Mouse (Mus musculus) lung, postnatal 14 days (tissue): ENCODE results near the gene A530016L24Rik.

Experiments
- DNase-seq: peaks from one replicate; pipeline ENCODE4 v3.0.0; 2021

The A530016L24Rik gene

DNA sequence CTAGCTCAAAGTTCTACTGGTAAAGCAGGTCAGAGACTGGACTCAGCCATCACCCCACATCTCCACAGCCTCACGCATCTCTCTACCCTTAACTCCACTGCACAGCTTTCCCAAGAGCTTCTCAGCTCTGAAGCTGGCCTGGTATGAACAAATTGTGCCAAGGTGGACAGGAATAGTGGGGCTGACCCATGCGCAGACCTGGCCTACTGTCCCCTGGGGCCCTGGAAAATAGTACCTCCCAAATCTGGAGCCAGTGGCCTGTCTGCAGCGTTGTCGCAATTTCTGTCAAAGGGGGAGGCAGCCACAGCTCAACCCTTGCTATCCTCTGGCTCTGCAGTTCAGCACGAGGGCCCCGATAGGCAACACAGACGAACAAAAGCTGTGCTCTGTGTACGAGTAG lies at the start of gene A530016L24Rik:
Gene A530016L24Rik (plus strand): TSS at position 315 of the 400 bp plus-strand sequence.
- DNase-seq: no peak

DNA sequence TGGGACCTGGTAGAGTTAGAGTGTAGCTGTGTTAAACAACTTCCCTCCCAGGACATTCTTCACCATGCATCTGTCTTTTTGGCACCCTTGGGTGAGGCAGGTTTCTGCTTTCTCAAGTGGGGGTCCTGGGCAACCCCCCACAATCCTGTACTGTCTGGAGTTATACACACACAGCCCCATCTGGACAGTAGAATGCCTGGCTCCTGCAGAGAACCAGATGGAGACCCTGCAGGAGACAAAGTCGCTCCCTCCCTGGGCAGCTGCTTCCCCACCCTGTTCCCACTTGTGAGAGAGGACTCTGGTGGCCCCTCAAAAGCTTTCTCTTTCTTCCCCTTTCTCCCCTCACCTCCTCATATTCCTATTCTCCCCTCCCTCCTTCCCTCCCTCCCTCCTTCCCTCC lies 49.3 kb upstream of the A530016L24Rik start:
- DNase-seq: no peak

DNA sequence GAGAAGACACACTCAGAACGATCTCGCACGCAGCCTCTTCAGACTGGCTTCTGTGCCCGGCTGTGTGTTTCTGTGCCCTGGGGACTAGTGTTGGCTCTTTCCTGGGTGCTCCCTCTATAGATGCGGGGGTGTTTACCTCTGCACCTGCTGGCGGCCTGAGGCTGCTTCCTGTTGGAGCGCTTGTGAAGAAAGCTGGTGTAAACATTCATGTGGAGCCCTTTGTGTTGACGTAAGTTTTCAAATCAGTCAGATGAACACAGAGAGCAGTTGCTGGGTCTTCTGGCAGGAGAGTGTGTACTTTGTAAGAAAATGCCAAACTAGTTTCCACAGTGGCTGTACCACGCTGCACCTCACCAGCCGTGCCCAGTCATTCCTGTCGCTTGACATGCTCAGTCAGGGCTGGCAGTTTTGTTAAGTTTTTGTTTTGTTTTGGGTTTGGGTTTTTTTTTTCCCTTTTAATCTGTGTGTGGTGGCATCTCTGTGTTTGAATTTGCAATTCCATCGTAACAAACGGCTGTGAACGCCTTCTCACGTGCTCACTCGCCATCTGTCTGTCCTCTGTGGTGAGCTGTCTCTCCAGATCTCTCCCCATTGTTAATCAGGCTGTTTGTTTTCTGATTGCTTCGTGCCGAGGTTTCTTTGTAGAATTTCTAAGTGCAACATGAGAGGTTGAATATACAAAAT lies 40.0 kb upstream of the A530016L24Rik start:
- DNase-seq: peak; percentile 15

DNA sequence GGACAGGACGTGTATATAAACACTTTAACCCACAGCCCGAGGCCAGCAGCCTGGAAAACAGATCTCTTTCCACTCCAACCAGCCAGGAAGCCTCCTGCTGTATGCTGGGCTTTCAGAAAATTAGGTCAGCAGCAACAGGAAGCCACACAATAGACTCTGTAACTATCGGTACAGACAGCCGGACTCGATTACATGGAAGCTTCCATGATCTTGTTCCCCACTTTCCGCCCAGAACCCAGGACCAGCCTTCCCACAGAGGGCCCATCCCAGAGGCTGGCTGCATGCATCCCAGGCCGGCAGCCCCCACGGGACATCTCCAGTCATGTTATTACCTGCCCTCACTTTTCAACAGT lies 39.4 kb upstream of the A530016L24Rik start:
- peak; percentile 24 for DNase-seq

DNA sequence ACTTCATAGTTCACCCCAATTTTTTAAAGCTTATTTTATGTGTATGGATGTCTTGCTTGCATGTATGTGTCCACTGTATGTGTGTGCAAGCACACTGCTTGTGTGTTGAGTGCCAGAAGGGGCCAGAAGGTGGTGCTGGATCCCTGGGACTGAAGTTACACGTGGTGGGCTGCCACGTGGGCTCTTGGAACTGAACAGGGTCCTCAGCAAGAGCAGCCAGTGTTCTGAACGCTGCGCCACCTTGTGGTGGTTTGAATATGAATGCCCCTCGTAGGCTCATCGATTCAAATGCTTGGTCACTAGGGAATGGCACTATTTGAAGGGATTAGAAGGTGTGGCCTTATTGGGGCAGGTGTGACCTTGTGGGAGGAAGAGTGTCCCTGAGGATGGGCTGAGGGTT lies 38.4 kb upstream of the A530016L24Rik start:
- DNase-seq: peak; percentile 61

DNA sequence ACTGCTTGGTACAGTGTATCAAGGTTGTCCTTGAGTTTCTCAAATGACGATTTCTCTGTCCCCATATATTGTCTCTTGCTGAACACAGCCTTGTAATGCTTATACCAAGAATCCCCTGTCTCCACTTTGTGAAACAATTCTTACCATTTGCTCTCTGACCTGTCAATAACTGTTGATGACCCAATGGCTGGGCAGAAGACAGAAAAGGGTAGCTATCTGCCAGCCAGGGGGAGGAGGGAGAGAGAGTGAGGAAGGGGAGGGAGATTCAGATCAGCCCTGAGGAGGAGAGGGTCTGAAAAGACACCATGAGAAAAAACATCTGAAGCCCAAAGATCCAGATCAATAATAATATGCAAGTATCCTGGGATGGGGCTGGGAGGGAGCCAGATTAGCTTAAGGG lies 37.9 kb upstream of the A530016L24Rik start:
- no peak for DNase-seq

DNA sequence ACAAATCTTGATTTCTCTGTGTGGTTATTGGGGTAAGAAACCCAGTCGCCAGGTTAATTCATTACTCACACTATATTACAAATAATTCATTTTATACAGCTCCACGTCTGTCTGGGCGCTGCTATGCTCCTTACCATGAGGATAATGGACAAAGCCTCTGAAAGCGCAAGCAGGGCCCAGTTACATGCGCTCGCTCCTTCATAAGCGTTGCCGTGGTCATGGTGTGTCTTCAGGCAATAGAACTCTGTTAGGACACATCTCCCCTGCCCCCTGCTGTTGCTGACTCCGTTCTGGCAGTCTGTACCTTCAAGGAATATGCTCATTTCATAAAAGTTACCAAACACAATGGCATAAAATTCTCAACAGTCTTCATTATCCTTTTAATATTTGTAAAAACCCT lies 37.4 kb upstream of the A530016L24Rik start:
- DNase-seq: no peak

GRCm38 (mm10) chr12:112456144-112456713 lies 33.0 kb upstream of the A530016L24Rik start:
- peak; percentile 15 for DNase-seq

DNA sequence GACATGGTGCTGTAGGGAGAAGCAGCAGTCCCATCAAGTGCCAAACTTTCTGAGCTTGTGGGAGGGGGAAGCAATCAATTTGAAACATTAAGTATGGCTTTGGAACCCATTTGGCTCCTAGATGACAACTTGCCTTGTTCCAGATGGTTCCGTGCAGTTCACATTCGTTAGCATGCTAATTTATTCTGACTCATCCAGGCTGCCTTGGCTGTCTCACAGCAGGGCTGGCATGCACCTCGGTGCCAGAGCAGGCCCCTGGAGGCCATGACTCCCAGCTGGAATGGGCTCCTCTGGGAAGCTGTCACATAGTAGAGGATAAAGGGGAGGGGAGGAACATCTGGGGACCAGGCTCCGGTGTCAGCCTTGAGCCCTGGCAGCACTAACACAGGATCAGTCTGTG lies 31.4 kb upstream of the A530016L24Rik start:
- DNase-seq: no peak

DNA sequence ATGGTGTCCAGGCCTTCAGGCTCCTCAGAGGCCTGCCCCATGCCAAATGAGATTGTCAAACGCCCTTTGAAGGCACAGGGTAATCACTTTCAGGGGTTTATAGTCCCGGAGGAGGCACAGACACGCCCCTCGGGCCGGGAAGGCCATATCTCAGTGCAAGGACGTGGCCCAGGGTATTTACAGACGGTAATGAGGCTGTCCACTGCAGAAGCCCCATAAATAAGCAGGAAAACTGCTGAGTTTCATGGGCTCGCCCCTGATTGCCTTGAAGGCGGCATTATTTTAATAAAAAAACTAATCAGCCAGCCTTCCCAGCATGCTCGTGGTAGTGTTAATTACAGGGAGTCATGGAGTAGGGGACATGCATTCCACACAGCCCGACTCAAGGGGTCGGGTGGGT lies 26.8 kb upstream of the A530016L24Rik start:
- DNase-seq: no peak

DNA sequence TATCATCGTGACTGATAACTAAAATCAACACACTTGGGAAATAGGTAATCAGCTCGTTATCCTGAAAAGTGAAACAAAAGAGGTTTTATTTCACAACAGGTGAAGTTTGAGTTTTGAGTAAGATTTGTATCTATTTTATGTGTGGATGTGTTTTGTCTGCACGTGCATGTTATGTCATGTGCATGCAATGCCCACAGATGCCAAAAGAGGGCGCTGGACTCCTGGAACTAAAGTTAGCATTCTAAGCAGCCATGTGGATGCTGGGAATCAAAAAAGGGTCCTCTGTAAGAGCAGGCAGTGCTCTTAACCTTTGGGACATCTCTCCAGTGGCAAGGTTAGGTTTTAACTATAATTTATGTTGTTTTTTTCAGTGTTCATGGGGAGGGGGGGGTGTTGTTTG lies 26.0 kb upstream of the A530016L24Rik start:
- no peak for DNase-seq

DNA sequence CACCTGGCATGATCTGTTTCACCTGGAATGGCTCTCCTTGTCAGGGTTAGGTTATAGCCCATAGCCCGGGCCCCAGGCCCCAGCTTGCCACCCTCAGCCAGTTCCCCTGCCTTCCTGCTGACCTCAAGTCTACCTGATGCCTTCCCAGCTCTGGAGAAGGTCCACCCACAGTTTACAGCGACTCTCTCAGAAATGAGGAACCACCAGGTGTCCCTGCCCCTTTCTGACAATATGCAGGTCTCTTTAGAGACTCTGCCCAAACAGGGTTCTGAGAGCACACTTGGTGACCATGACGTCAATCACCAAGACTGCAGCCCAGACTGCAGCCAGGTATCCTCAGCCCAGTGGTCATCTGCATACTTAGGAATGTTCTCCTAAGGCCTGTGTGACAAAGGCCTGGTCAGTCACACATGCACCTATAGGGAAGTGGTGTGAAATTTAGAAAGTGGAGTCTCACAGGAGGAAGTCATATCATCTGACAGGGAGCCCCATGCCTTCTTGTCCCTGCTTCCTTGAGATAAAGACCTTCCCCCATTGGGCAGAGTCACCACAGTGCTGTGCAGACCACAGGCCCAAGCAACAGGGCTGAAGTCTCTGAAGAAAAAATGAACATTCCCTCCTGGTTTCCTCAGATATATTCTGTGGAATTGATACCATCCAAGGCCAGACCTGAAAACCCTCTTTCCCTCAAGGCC lies 25.4 kb upstream of the A530016L24Rik start:
- no peak for DNase-seq

DNA sequence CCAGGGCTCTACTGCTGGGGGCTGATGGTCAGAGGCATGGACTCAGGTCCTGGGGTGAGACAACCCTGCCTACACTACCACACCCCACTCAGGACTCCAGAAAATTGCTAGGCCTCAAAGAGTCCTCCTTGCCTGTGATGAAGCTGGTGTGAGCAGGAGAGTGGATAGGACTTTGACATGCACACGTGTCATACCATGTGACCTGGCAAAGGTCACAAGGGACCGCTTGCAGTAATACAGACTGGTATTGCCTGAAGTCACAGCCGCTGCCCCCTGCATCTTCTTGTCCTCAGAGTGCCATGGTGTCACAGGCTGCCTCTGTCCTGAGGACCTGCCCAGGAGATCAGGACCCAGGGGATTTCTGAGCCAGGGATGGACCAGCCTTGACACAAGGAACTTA lies 24.7 kb upstream of the A530016L24Rik start:
- no peak for DNase-seq

- no peak for DNase-seq
These were observed 23.3 kb upstream of the A530016L24Rik start for GRCm38 (mm10) chr12:112465928-112466327.

- DNase-seq: no peak
These were observed 21.9 kb upstream of the A530016L24Rik start for GRCm38 (mm10) chr12:112467387-112467786.

GRCm38 (mm10) chr12:112469393-112469792 lies 19.9 kb upstream of the A530016L24Rik start:
- no peak for DNase-seq

DNA sequence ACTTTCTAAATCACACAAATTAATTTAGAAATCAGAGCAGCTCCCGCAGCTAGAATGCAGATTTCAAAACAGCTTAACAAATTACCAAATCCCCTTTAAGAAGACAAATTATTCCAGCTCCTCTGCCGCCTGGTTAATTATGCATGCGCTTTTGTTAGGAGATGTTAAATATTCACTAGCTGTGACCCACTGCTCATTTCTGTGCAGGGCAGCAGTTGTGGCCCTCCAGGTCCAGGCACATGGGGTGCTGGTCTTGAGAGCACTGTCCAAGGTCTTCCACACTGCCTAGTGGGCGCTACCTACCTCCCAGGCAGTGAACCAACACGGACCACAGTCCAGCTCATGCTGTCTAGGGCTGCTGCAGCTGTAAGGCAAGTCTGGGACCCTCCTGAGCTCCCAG lies 19.0 kb upstream of the A530016L24Rik start:
- no peak for DNase-seq

GRCm38 (mm10) chr12:112473777-112474176 lies 15.5 kb upstream of the A530016L24Rik start:
- peak; percentile 93 for DNase-seq

DNA sequence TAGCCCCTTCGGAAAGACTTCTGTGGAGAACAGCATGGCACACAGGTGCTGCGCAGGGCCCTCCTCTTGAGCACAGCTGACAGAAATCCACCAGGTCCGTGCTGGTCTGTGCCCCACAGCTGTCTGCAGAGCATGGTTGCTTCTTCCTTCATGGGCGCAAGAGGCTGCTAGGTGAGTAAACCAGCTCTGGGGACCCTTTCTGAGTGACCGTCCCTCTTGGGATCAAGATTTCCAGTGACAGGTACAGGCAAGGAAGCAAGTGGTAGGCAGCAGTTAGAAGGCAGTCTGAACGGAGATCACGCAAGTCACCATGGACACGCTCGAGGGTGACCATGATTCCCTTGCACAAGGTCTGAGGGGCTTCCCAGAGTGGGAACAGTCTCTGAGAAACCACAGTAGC lies 287 bp downstream of the A530016L24Rik start:
- no peak for DNase-seq

DNA sequence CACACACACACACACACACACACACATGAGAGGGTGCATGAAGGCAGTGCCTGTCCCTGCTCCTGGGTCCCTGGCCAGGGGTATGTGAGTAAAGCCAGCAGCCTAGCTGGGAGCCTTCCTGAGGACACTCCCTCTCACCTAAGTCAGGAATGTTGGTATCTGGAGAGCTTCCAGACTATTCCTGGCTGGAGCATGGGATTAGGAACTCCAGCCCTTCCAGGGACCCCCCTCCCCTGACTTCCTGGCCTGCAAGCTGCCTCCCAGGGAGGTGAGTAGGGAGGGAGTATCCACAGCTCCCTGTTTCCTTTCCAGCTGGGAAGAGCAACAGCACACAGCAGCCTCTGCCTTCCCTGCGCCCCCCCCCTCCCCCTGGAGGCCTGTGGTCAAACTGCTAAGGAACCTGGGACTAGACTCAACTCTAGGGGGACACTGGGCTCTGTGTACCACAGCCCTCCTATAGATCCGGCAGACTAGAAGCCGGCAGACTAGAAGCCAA lies 1.2 kb downstream of the A530016L24Rik start:
- peak; percentile 62 for DNase-seq

- DNase-seq: no peak
These were observed 6.9 kb downstream of the A530016L24Rik start for GRCm38 (mm10) chr12:112496136-112496535.

GRCm38 (mm10) chr12:112497731-112498130 lies 8.5 kb downstream of the A530016L24Rik start:
- no peak for DNase-seq

DNA sequence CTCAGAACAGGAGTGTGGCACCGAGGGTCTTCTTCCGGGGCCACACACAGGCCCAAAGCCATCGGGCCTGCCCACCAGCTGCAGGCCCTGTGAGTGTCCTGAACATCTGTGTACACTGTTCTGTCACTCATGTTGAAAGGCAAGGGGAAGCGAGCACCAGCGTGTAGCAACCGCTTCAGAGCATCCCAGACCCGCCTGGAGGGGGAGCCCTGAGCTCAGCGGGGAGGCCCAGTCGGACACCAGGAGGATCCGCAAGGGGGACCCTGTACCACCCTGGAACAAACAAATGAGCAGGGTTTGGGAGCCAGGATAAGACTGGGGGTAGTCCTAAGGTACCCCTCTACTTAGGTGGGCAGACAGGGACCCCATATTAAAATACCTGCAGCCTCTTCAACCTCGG lies 9.4 kb downstream of the A530016L24Rik start:
- DNase-seq: peak; percentile 22
